Mouse (Mus musculus) embryo, embryonic 10 days (tissue): ENCODE data around the gene Pnpla7.

ENCODE experiments used
- DNase-seq: peaks from one replicate; pipeline ENCODE4 v3.0.0-alpha.2; 2015; ENCODE audit warnings: low spot score

The Pnpla7 gene

GRCm38 (mm10) chr2:25072398-25072797 is 96.6 kb downstream of the Pnpla7 start:
- no peak for DNase-seq

- no peak for DNase-seq
These were observed 99.7 kb downstream of the Pnpla7 start for GRCm38 (mm10) chr2:25075506-25075905.

- no peak for DNase-seq
These were observed 103.1 kb downstream of the Pnpla7 start for GRCm38 (mm10) chr2:25078967-25079366.

- DNase-seq = no peak
These were observed 104.2 kb downstream of the Pnpla7 start, which contains the start of gene Entpd8 for GRCm38 (mm10) chr2:25080076-25080475. Entpd8 (plus strand) TSS chr2:25080304.

GRCm38 (mm10) chr2:25083697-25084096 is 107.9 kb downstream of the Pnpla7 start:
- DNase-seq = no peak

- no peak for DNase-seq
These were observed 109.7 kb downstream of the Pnpla7 start for GRCm38 (mm10) chr2:25085571-25085970.

GRCm38 (mm10) chr2:25087842-25088241 is 112.0 kb downstream of the Pnpla7 start:
- DNase-seq = no peak

- no peak for DNase-seq
These were observed 112.8 kb downstream of the Pnpla7 start for GRCm38 (mm10) chr2:25088636-25089035.

- no peak for DNase-seq
These were observed 118.9 kb downstream of the Pnpla7 start for GRCm38 (mm10) chr2:25094785-25095108.

GRCm38 (mm10) chr2:25095109-25095850 is 119.4 kb downstream of the Pnpla7 start, which contains the start of gene Noxa1:
Noxa1 (minus strand) TSS chr2:25095149.
- peak; percentile 76 for DNase-seq

- DNase-seq = no peak
These were observed 122.3 kb downstream of the Pnpla7 start for GRCm38 (mm10) chr2:25098005-25098615.

- DNase-seq = peak; percentile 55
These were observed 123.1 kb downstream of the Pnpla7 start for GRCm38 (mm10) chr2:25098956-25099355.

- DNase-seq = no peak
These were observed 123.9 kb downstream of the Pnpla7 start for GRCm38 (mm10) chr2:25099703-25100102.
